Mouse (Mus musculus) ZHBTc4 (cell line): ENCODE measurements around the gene Sardh.

Experiments
- DNase-seq: peaks from one replicate; pipeline ENCODE4 v3.0.0-alpha.2; 2011; ENCODE audit warnings: low read depth, low spot score

Sardh gene

GRCm38 (mm10) chr2:27226572-27226971 is 21.6 kb downstream of the Sardh start:
- no peak for DNase-seq

GRCm38 (mm10) chr2:27223012-27223421 is 25.1 kb downstream of the Sardh start:
- DNase-seq = no peak

- DNase-seq = no peak
These were observed 29.6 kb downstream of the Sardh start for GRCm38 (mm10) chr2:27218569-27218968.

GRCm38 (mm10) chr2:27218121-27218544 is 30.0 kb downstream of the Sardh start:
- DNase-seq = no peak

- no peak for DNase-seq
These were observed 32.6 kb downstream of the Sardh start for GRCm38 (mm10) chr2:27215537-27215936.

- no peak for DNase-seq
These were observed 35.9 kb downstream of the Sardh start for GRCm38 (mm10) chr2:27211966-27212893.

GRCm38 (mm10) chr2:27210676-27211210 is 37.4 kb downstream of the Sardh start:
- peak; percentile 5 for DNase-seq

GRCm38 (mm10) chr2:27210255-27210654 is 37.9 kb downstream of the Sardh start:
- peak; percentile 63 for DNase-seq

- DNase-seq = no peak
These were observed 38.3 kb downstream of the Sardh start for GRCm38 (mm10) chr2:27209816-27210215.

GRCm38 (mm10) chr2:27209370-27209769 is 38.8 kb downstream of the Sardh start:
- DNase-seq = no peak

- DNase-seq = no peak
These were observed 41.0 kb downstream of the Sardh start for GRCm38 (mm10) chr2:27207126-27207525.

GRCm38 (mm10) chr2:27206128-27206797 is 41.9 kb downstream of the Sardh start:
- no peak for DNase-seq

GRCm38 (mm10) chr2:27205666-27206065 is 42.5 kb downstream of the Sardh start:
- no peak for DNase-seq

- DNase-seq = no peak
These were observed 47.6 kb downstream of the Sardh start for GRCm38 (mm10) chr2:27200586-27200985.

GRCm38 (mm10) chr2:27198551-27199246 is 49.4 kb downstream of the Sardh start:
- no peak for DNase-seq

- no peak for DNase-seq
These were observed 58.1 kb downstream of the Sardh start for GRCm38 (mm10) chr2:27189994-27190393.

GRCm38 (mm10) chr2:27187531-27187930 is 60.6 kb downstream of the Sardh start:
- DNase-seq = no peak

- no peak for DNase-seq
These were observed 64.4 kb downstream of the Sardh start for GRCm38 (mm10) chr2:27183734-27184133.

GRCm38 (mm10) chr2:27181907-27182306 is 66.2 kb downstream of the Sardh start:
- no peak for DNase-seq

GRCm38 (mm10) chr2:27179101-27179500 is 69.0 kb downstream of the Sardh start:
- DNase-seq = no peak

GRCm38 (mm10) chr2:27175696-27176267 is 72.4 kb downstream of the Sardh start:
- no peak for DNase-seq
